Mouse (Mus musculus) bone marrow, adult 2 months (tissue): ENCODE measurements around the gene Mex3a.

Experiments
- CTCF ChIP-seq: fragments of 200-500 bp; IDR thresholded peaks from 2 replicates; pipeline ENCODE4 v1.5.1; 2011; ENCODE audit warnings: low read length, control low read depth; ENCODE audit not compliant: control insufficient read depth, insufficient read depth
- POLR2A ChIP-seq: fragments of 200-500 bp; IDR thresholded peaks from 2 replicates; pipeline ENCODE4 v1.6.1; 2011; ENCODE audit warnings: low read depth, mild to moderate bottlenecking, control low read depth, low read length, borderline replicate concordance; ENCODE audit not compliant: control insufficient read depth

DNA sequence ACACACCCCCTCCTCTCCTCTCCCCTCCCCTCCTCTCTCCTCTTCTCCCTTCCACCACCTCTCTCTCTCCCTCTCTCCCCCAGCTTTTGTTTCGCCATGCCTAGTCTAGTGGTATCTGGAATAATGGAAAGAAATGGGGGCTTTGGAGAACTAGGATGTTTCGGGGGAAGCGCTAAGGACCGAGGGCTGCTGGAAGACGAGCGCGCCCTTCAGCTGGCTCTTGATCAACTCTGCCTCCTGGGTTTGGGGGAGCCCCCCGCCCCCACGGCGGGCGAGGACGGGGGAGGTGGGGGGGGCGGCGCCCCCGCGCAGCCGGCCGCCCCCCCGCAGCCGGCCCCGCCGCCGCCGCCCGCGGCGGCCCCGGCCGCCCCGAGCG is at the start of gene Mex3a:
- TF ChIP-seq CTCF = no peak
- TF ChIP-seq POLR2A = no peak
